Mouse (Mus musculus): ENCODE results near the gene Opa3. TPM values are rescaled to one million over a fixed set of nuclear protein-coding genes. Genes with fewer than 3 reads are reported as not detected.

Gene Opa3
- polyA plus RNA-seq, 1 experiment from 2014 or later: 34.1 TPM

- H3K27ac ChIP-seq: no peak overlapping the region
- H3K9me3 ChIP-seq (ENCODE audit: control insufficient read depth, low read length): no peaks in the 10 kb centered on the region
- H3K27me3 ChIP-seq (ENCODE audit: control insufficient read depth, insufficient read depth, low read length): no peaks in the 10 kb centered on the region
- ATAC-seq (ENCODE audit: low FRiP score): no peak
- H3K4me1 ChIP-seq (replicated peaks; ENCODE audit: control insufficient read depth, insufficient read depth, low read length): no peaks in the 10 kb centered on the region
- 81% methylated on average over 2 of the region's 2 CpGs for WGBS
- no peak overlapping the region for H3K9ac ChIP-seq
- no peak overlapping the region for H3K4me2 ChIP-seq (replicated peaks)
- no peaks in the 10 kb centered on the region for H3K36me3 ChIP-seq (replicated peaks; ENCODE audit: control insufficient read depth, insufficient read depth)
- H3K4me3 ChIP-seq (replicated peaks; ENCODE audit: low read length): no peak overlapping the region
- DNase-seq (ENCODE audit: low spot score): no peak
Measured at GRCm38 (mm10) chr7:19236411-19236810, 8.3 kb downstream of the Opa3 start.

- H3K27me3 ChIP-seq (ENCODE audit: control insufficient read depth, insufficient read depth, low read length): no peaks in the 10 kb centered on the region
- H3K9ac ChIP-seq: no peak overlapping the region
- no peaks in the 10 kb centered on the region for H3K9me3 ChIP-seq (ENCODE audit: control insufficient read depth, low read length)
- DNase-seq (ENCODE audit: low spot score) (no peak), ATAC-seq (ENCODE audit: low FRiP score) (no peak)
- H3K4me1 ChIP-seq (replicated peaks; ENCODE audit: control insufficient read depth, insufficient read depth, low read length): no peaks in the 10 kb centered on the region
- H3K4me2 ChIP-seq (replicated peaks): no peak overlapping the region
- no peak overlapping the region for H3K4me3 ChIP-seq (replicated peaks; ENCODE audit: low read length)
- no peak overlapping the region for H3K27ac ChIP-seq
- WGBS: 100% methylated on average over 4 of the region's 4 CpGs
- H3K36me3 ChIP-seq (replicated peaks; ENCODE audit: control insufficient read depth, insufficient read depth): no peaks in the 10 kb centered on the region
Measured at GRCm38 (mm10) chr7:19238344-19238743, 10.2 kb downstream of the Opa3 start.

- Histone ChIP-seq H3K9me3 (ENCODE audit: control insufficient read depth, low read length) (no peaks in the 10 kb centered on the region), H3K9ac (no peak overlapping the region), H3K27me3 (ENCODE audit: control insufficient read depth, insufficient read depth, low read length) (no peaks in the 10 kb centered on the region), H3K4me3 (replicated peaks; ENCODE audit: low read length) (no peak overlapping the region), H3K27ac (no peak overlapping the region), H3K4me2 (replicated peaks) (no peak overlapping the region), H3K36me3 (replicated peaks; ENCODE audit: control insufficient read depth, insufficient read depth) (no peaks in the 10 kb centered on the region), H3K4me1 (replicated peaks; ENCODE audit: control insufficient read depth, insufficient read depth, low read length) (no peaks in the 10 kb centered on the region)
- peak; percentile 95 for DNase-seq (ENCODE audit: low spot score)
- peak; percentile 89 for ATAC-seq (ENCODE audit: low FRiP score)
- WGBS: 0% methylated on average over 1 of the region's 1 CpGs
Measured at GRCm38 (mm10) chr7:19239423-19239822, 11.3 kb downstream of the Opa3 start.

- H3K27me3 ChIP-seq (ENCODE audit: control insufficient read depth, insufficient read depth, low read length): no peaks in the 10 kb centered on the region
- no peaks in the 10 kb centered on the region for H3K4me1 ChIP-seq (replicated peaks; ENCODE audit: control insufficient read depth, insufficient read depth, low read length)
- no peak overlapping the region for H3K4me2 ChIP-seq (replicated peaks)
- H3K9ac ChIP-seq: no peak overlapping the region
- H3K36me3 ChIP-seq (replicated peaks; ENCODE audit: control insufficient read depth, insufficient read depth): peaks cover 4% of the 10 kb centered on the region; the same call in 1 of the 2 replicates
- no peak overlapping the region for H3K27ac ChIP-seq
- no peaks in the 10 kb centered on the region for H3K9me3 ChIP-seq (ENCODE audit: control insufficient read depth, low read length)
- ATAC-seq (ENCODE audit: low FRiP score): no peak
- H3K4me3 ChIP-seq (replicated peaks; ENCODE audit: low read length): no peak overlapping the region
- no peak for DNase-seq (ENCODE audit: low spot score)
- WGBS: 65% methylated on average over 4 of the region's 4 CpGs
Measured at GRCm38 (mm10) chr7:19239986-19240385, 11.9 kb downstream of the Opa3 start.

- DNase-seq (ENCODE audit: low spot score): no peak
- Histone ChIP-seq H3K9me3 (ENCODE audit: control insufficient read depth, low read length) (no peaks in the 10 kb centered on the region), H3K9ac (no peak overlapping the region), H3K27me3 (ENCODE audit: control insufficient read depth, insufficient read depth, low read length) (no peaks in the 10 kb centered on the region), H3K4me2 (replicated peaks) (no peak overlapping the region), H3K4me1 (replicated peaks; ENCODE audit: control insufficient read depth, insufficient read depth, low read length) (no peaks in the 10 kb centered on the region), H3K27ac (no peak overlapping the region), H3K4me3 (replicated peaks; ENCODE audit: low read length) (no peak overlapping the region), H3K36me3 (replicated peaks; ENCODE audit: control insufficient read depth, insufficient read depth) (peaks cover 10% of the 10 kb centered on the region; the same call in 1 of the 2 replicates)
- ATAC-seq (ENCODE audit: low FRiP score): no peak
- 90% methylated on average over 8 of the region's 8 CpGs for WGBS
Measured at GRCm38 (mm10) chr7:19240905-19241463, 12.8 kb downstream of the Opa3 start.

- Histone ChIP-seq H3K9ac (no peak overlapping the region), H3K4me3 (replicated peaks; ENCODE audit: low read length) (no peak overlapping the region), H3K36me3 (replicated peaks; ENCODE audit: control insufficient read depth, insufficient read depth) (peaks cover 10% of the 10 kb centered on the region; the same call in 1 of the 2 replicates), H3K27ac (no peak overlapping the region), H3K4me1 (replicated peaks; ENCODE audit: control insufficient read depth, insufficient read depth, low read length) (no peaks in the 10 kb centered on the region), H3K27me3 (ENCODE audit: control insufficient read depth, insufficient read depth, low read length) (no peaks in the 10 kb centered on the region), H3K4me2 (replicated peaks) (no peak overlapping the region), H3K9me3 (ENCODE audit: control insufficient read depth, low read length) (no peaks in the 10 kb centered on the region)
- no peak for ATAC-seq (ENCODE audit: low FRiP score)
- DNase-seq (ENCODE audit: low spot score): no peak
- WGBS: 89% methylated on average over 1 of the region's 1 CpGs
Measured at GRCm38 (mm10) chr7:19242005-19242404, 13.9 kb downstream of the Opa3 start.

- H3K4me2 ChIP-seq (replicated peaks): no peak overlapping the region
- no peaks in the 10 kb centered on the region for H3K27me3 ChIP-seq (ENCODE audit: control insufficient read depth, insufficient read depth, low read length)
- H3K36me3 ChIP-seq (replicated peaks; ENCODE audit: control insufficient read depth, insufficient read depth): peaks cover 10% of the 10 kb centered on the region; the same call in 1 of the 2 replicates
- 53% methylated on average over 5 of the region's 5 CpGs for WGBS
- no peak overlapping the region for H3K4me3 ChIP-seq (replicated peaks; ENCODE audit: low read length)
- no peak for DNase-seq (ENCODE audit: low spot score)
- H3K9ac ChIP-seq: no peak overlapping the region
- H3K4me1 ChIP-seq (replicated peaks; ENCODE audit: control insufficient read depth, insufficient read depth, low read length): no peaks in the 10 kb centered on the region
- ATAC-seq (ENCODE audit: low FRiP score): no peak
- H3K27ac ChIP-seq: no peak overlapping the region
- H3K9me3 ChIP-seq (ENCODE audit: control insufficient read depth, low read length): no peaks in the 10 kb centered on the region
Measured at GRCm38 (mm10) chr7:19243858-19244257, 15.7 kb downstream of the Opa3 start.

GRCm38 (mm10) chr7:19245083-19245482 lies 16.9 kb downstream of the Opa3 start:
- no peaks in the 10 kb centered on the region for H3K27me3 ChIP-seq (ENCODE audit: control insufficient read depth, insufficient read depth, low read length)
- 90% methylated on average over 3 of the region's 3 CpGs for WGBS
- no peak overlapping the region for H3K9ac ChIP-seq
- H3K9me3 ChIP-seq (ENCODE audit: control insufficient read depth, low read length): no peaks in the 10 kb centered on the region
- H3K4me2 ChIP-seq (replicated peaks): no peak overlapping the region
- peaks cover 10% of the 10 kb centered on the region; the same call in 1 of the 2 replicates for H3K36me3 ChIP-seq (replicated peaks; ENCODE audit: control insufficient read depth, insufficient read depth)
- no peak overlapping the region for H3K27ac ChIP-seq
- DNase-seq (ENCODE audit: low spot score) (no peak), ATAC-seq (ENCODE audit: low FRiP score) (no peak)
- no peaks in the 10 kb centered on the region for H3K4me1 ChIP-seq (replicated peaks; ENCODE audit: control insufficient read depth, insufficient read depth, low read length)
- no peak overlapping the region for H3K4me3 ChIP-seq (replicated peaks; ENCODE audit: low read length)

GRCm38 (mm10) chr7:19246855-19247254 lies 18.7 kb downstream of the Opa3 start:
- H3K4me1 ChIP-seq (replicated peaks; ENCODE audit: control insufficient read depth, insufficient read depth, low read length): no peaks in the 10 kb centered on the region
- H3K36me3 ChIP-seq (replicated peaks; ENCODE audit: control insufficient read depth, insufficient read depth): peaks cover 10% of the 10 kb centered on the region; the same call in 1 of the 2 replicates
- H3K9me3 ChIP-seq (ENCODE audit: control insufficient read depth, low read length): no peaks in the 10 kb centered on the region
- no peak overlapping the region for H3K27ac ChIP-seq
- H3K4me3 ChIP-seq (replicated peaks; ENCODE audit: low read length): no peak overlapping the region
- no peaks in the 10 kb centered on the region for H3K27me3 ChIP-seq (ENCODE audit: control insufficient read depth, insufficient read depth, low read length)
- ATAC-seq (ENCODE audit: low FRiP score) (no peak), DNase-seq (ENCODE audit: low spot score) (no peak)
- no peak overlapping the region for H3K4me2 ChIP-seq (replicated peaks)
- no peak overlapping the region for H3K9ac ChIP-seq
- 100% methylated on average over 1 of the region's 1 CpGs for WGBS

- H3K9me3 ChIP-seq (ENCODE audit: control insufficient read depth, low read length): no peaks in the 10 kb centered on the region
- no peaks in the 10 kb centered on the region for H3K27me3 ChIP-seq (ENCODE audit: control insufficient read depth, insufficient read depth, low read length)
- DNase-seq (ENCODE audit: low spot score) (no peak), ATAC-seq (ENCODE audit: low FRiP score) (no peak)
- peaks cover 10% of the 10 kb centered on the region; the same call in 1 of the 2 replicates for H3K36me3 ChIP-seq (replicated peaks; ENCODE audit: control insufficient read depth, insufficient read depth)
- WGBS: 98% methylated on average over 2 of the region's 2 CpGs
- no peak overlapping the region for H3K4me3 ChIP-seq (replicated peaks; ENCODE audit: low read length)
- no peak overlapping the region for H3K9ac ChIP-seq
- no peak overlapping the region for H3K27ac ChIP-seq
- no peak overlapping the region for H3K4me2 ChIP-seq (replicated peaks)
- H3K4me1 ChIP-seq (replicated peaks; ENCODE audit: control insufficient read depth, insufficient read depth, low read length): no peaks in the 10 kb centered on the region
Measured at GRCm38 (mm10) chr7:19247511-19247910, 19.4 kb downstream of the Opa3 start.
